Mouse (Mus musculus): ENCODE measurements around the gene Agfg2. TPM values are rescaled to one million over a fixed set of nuclear protein-coding genes. Genes with fewer than 3 reads are reported as not detected.
"Not testable (repeated sequence)": the region's sequence is repeated elsewhere in the genome, so short reads cannot be mapped to it uniquely, and the experiment has no call there.

Gene Agfg2
- polyA plus RNA-seq, 1 experiment from 2014 or later, result 16.8 TPM

DNA sequence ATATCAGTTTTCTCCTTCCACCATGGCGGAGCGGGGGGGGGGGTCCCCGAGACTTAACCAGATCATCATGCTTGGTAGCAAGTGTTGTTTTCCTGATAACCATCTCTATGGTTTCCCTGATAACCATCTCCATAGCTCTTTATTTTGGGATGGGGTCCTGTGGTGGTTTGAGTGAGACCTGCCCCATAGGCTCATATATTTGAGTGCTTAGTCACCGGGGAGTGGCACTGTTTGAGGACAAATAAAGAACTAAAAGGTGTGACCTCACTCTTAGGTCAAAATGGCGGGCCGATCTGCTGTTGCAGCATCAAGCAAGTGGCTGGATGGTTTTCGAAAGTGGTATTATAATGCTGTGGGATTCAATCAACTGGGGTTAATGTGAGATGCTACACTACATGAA, 69.2 kb downstream of the Agfg2 start:
- TF ChIP-seq CTCF (IDR thresholded peaks at IDR 0.05; ENCODE audit: low read depth), result no peak
- ATAC-seq, result no peak
- Histone ChIP-seq H3K27me3 (replicated peaks; ENCODE audit: control insufficient read depth, insufficient read depth, low read length) (no peaks in the 10 kb centered on the region), H3K4me1 (replicated peaks; ENCODE audit: control insufficient read depth, insufficient read depth, low read length) (peaks cover 6% of the 10 kb centered on the region; the same call in 1 of the 2 replicates), H3K9me3 (ENCODE audit: control insufficient read depth) (no peaks in the 10 kb centered on the region), H3K4me2 (replicated peaks; ENCODE audit: low read depth) (no peak overlapping the region), H3K4me3 (ENCODE audit: low read depth, low read length) (no peak overlapping the region), H3K27ac (ENCODE audit: low read depth, low read length) (no peak overlapping the region), H3K36me3 (ENCODE audit: control insufficient read depth, insufficient read depth) (no peaks in the 10 kb centered on the region), H3K9ac (ENCODE audit: low read depth, low read length) (no peak overlapping the region)
- 76% methylated on average over 7 of the region's 7 CpGs for WGBS

DNA sequence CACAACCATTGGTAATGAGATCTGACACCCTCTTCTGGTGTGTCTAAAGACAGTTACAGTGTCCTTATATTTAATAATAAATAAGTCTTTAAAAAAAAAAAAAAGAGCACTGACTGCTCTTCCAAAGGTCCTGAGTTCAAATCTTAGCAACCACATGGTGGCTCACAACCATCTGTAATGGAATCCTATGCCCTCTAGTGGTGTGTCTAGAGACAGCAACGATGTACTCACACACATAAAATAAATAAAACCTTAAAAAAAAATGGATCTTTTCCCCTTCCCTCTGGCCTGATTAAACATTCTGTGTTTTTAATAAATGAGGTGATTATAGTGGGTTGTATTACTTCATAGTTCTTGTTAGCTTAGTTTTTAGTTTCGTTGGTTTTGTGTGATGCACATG, 69.6 kb downstream of the Agfg2 start:
- not testable (repeated sequence) for H3K4me1 ChIP-seq (replicated peaks; ENCODE audit: control insufficient read depth, insufficient read depth, low read length); H3K9ac ChIP-seq (ENCODE audit: low read depth, low read length); H3K4me3 ChIP-seq (ENCODE audit: low read depth, low read length); H3K4me2 ChIP-seq (replicated peaks; ENCODE audit: low read depth); H3K27me3 ChIP-seq (replicated peaks; ENCODE audit: control insufficient read depth, insufficient read depth, low read length); H3K27ac ChIP-seq (ENCODE audit: low read depth, low read length); H3K36me3 ChIP-seq (ENCODE audit: control insufficient read depth, insufficient read depth); H3K9me3 ChIP-seq (ENCODE audit: control insufficient read depth); ATAC-seq
- peak; percentile 36 for TF ChIP-seq CTCF (IDR thresholded peaks at IDR 0.05; ENCODE audit: low read depth)
- WGBS, result 96% methylated on average over 2 of the region's 2 CpGs

DNA sequence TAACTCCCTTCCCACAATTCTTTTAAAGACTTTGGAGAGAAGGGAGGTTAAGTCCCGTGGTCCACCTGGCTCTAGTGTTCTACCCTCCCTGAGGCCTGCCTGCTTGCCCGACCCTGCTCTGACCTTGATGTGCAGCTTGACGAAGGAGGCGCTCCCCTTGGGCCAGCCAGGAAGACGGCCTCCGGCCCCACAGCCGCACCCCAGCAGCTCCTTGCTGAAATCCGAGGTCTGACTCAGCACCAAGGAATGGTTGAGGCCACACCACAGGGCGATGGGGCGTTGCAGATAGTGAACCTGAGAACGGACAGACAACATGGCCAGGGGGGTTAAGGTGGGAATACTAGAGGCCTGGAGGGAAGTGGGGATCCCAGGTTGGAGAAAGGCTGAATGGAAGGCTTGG, 71.0 kb downstream of the Agfg2 start, which contains the start of gene Pcolce:
Pcolce (minus strand) TSS at position 235 of the 400 bp plus-strand sequence.
- TF ChIP-seq CTCF (IDR thresholded peaks at IDR 0.05; ENCODE audit: low read depth), result no peak
- ATAC-seq, result peak; percentile 86

DNA sequence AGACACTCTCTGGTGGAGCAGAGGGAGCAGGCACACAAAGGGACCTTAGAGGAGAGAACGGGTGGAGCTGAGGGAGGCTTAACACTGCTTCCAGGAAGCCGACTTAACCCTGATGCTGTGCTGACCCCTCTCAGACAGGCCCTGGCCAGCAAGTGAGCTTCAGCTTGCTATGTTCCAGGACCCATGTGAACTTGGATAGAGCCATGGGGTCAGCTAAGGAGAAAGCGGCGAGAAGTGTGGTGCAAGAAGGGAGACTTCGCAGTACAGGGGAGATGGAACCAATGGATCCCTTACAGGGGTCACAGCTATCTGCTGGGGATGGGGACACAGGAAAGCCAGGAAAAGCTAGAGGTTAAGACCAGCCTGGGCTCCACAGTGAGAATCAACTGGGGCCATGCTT, 71.5 kb downstream of the Agfg2 start:
- Histone ChIP-seq H3K9me3 (ENCODE audit: control insufficient read depth) (no peaks in the 10 kb centered on the region), H3K27ac (ENCODE audit: low read depth, low read length) (0 out of 2 replicates have a peak overlapping the region, but pooled peaks have one; percentile 57), H3K9ac (ENCODE audit: low read depth, low read length) (peak overlapping the region; percentile 11; the same call in 1 of the 2 replicates), H3K4me1 (replicated peaks; ENCODE audit: control insufficient read depth, insufficient read depth, low read length) (peaks cover 10% of the 10 kb centered on the region; the same call in 1 of the 2 replicates), H3K4me2 (replicated peaks; ENCODE audit: low read depth) (no peak overlapping the region), H3K4me3 (ENCODE audit: low read depth, low read length) (no peak overlapping the region), H3K36me3 (ENCODE audit: control insufficient read depth, insufficient read depth) (no peaks in the 10 kb centered on the region), H3K27me3 (replicated peaks; ENCODE audit: control insufficient read depth, insufficient read depth, low read length) (no peaks in the 10 kb centered on the region)
- 69% methylated on average over 5 of the region's 5 CpGs for WGBS
- no peak for TF ChIP-seq CTCF (IDR thresholded peaks at IDR 0.05; ENCODE audit: low read depth)
- ATAC-seq, result 0 out of 2 replicates have a peak, but pooled peaks have one; percentile 2

More for the DNA sequence above, 71.0 kb downstream of the Agfg2 start, which contains the start of gene Pcolce:
- H3K4me1 ChIP-seq (replicated peaks; ENCODE audit: control insufficient read depth, insufficient read depth, low read length), result peaks cover 10% of the 10 kb centered on the region; the same call in 1 of the 2 replicates
- H3K27me3 ChIP-seq (replicated peaks; ENCODE audit: control insufficient read depth, insufficient read depth, low read length), result no peaks in the 10 kb centered on the region
- H3K9ac ChIP-seq (ENCODE audit: low read depth, low read length), result peak within 1 kb of the TSS; percentile 11; the same call in 1 of the 2 replicates
- H3K27ac ChIP-seq (ENCODE audit: low read depth, low read length), result peak within 1 kb of the TSS; percentile 57; the same call in 1 of the 2 replicates
- H3K36me3 ChIP-seq (ENCODE audit: control insufficient read depth, insufficient read depth), result no peaks in the 10 kb centered on the region
- no peak within 1 kb of the TSS; the same call in 1 of the 2 replicates for H3K4me2 ChIP-seq (replicated peaks; ENCODE audit: low read depth)
- no peak within 1 kb of the TSS for H3K4me3 ChIP-seq (ENCODE audit: low read depth, low read length)
- H3K9me3 ChIP-seq (ENCODE audit: control insufficient read depth), result no peaks in the 10 kb centered on the region
- WGBS, result 22% methylated on average over 11 of the region's 11 CpGs

DNA sequence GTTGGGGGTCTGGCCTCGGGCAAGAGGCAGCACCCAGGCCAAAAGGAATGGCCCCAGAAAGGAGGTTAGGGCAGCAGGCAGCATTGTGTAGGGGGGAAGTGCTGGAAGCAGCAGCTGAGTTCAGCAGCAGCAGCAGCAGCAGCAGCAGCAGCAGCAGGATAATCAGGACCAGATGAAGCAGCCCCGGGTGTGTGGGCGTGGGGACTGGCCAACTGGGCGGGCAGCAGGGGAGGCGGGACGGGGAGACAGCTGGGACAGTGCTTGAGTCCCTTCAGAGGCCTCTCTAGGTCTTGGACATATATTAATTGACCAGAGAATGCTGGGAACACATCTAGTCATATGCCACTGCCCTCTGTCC, 73.3 kb downstream of the Agfg2 start:
- 35% methylated on average over 6 of the region's 6 CpGs for WGBS
- TF ChIP-seq CTCF (IDR thresholded peaks at IDR 0.05; ENCODE audit: low read depth), result no peak
- Histone ChIP-seq H3K9ac (ENCODE audit: low read depth, low read length) (peak overlapping the region; percentile 26; the same call in 1 of the 2 replicates), H3K4me3 (ENCODE audit: low read depth, low read length) (0 out of 2 replicates have a peak overlapping the region, but pooled peaks have one; percentile 9), H3K4me2 (replicated peaks; ENCODE audit: low read depth) (peak overlapping the region; percentile 55), H3K9me3 (ENCODE audit: control insufficient read depth) (no peaks in the 10 kb centered on the region), H3K27ac (ENCODE audit: low read depth, low read length) (peak overlapping the region; percentile 64), H3K36me3 (ENCODE audit: control insufficient read depth, insufficient read depth) (peaks cover 6% of the 10 kb centered on the region), H3K4me1 (replicated peaks; ENCODE audit: control insufficient read depth, insufficient read depth, low read length) (peaks cover 10% of the 10 kb centered on the region; the same call in 1 of the 2 replicates), H3K27me3 (replicated peaks; ENCODE audit: control insufficient read depth, insufficient read depth, low read length) (no peaks in the 10 kb centered on the region)
- ATAC-seq, result peak; percentile 16; the same call in 1 of the 2 replicates

DNA sequence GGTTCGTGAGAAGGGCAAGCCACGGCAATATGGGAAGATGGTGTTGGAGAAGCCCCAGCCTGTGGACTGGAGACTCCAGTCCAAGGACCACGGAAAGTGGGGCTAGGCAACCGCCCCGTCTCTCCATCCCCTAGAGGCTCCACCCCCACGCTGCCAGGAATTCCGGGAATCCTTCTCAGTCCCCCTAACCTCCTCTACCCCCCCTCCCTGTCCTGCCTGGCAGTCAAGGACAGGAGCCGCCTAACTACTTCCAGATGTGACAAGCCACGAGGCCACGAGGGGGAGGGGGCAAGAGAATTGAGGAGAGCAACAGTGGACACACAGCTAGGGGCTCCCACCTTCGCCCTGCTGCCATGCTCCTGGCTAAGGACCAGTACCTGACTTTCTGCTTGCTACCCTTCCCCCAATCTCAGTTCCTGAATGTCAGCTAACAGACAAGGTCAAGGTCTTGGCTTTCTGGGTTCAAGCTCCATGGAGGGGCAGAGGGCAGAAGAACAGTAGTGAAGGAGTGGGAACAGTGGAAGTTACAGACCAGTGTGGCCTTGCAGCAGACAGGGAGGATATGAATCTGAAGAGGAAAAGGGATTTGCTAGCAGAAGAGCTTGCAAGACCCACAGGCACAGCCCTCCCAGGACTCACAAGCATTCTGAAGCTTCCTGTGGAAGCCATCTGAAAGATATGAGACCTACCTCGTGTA, 73.8 kb downstream of the Agfg2 start:
- Histone ChIP-seq H3K4me3 (ENCODE audit: low read depth, low read length) (peak overlapping the region; percentile 9; the same call in 1 of the 2 replicates), H3K9me3 (ENCODE audit: control insufficient read depth) (no peaks in the 10 kb centered on the region), H3K27ac (ENCODE audit: low read depth, low read length) (peak overlapping the region; percentile 64), H3K36me3 (ENCODE audit: control insufficient read depth, insufficient read depth) (peaks cover 12% of the 10 kb centered on the region), H3K9ac (ENCODE audit: low read depth, low read length) (peak overlapping the region; percentile 26; the same call in 1 of the 2 replicates), H3K27me3 (replicated peaks; ENCODE audit: control insufficient read depth, insufficient read depth, low read length) (no peaks in the 10 kb centered on the region), H3K4me1 (replicated peaks; ENCODE audit: control insufficient read depth, insufficient read depth, low read length) (peaks cover 10% of the 10 kb centered on the region; the same call in 1 of the 2 replicates), H3K4me2 (replicated peaks; ENCODE audit: low read depth) (peak overlapping the region; percentile 55)
- 28% methylated on average over 12 of the region's 12 CpGs for WGBS
- ATAC-seq, result no peak
- TF ChIP-seq CTCF (IDR thresholded peaks at IDR 0.05; ENCODE audit: low read depth), result no peak

Measured in intestine, postnatal 0 days (tissue).